Mouse (Mus musculus): ENCODE measurements around the gene Eno2. TPM values are rescaled to one million over a fixed set of nuclear protein-coding genes. Genes with fewer than 3 reads are reported as not detected.

Eno2 gene
- polyA plus RNA-seq, 1 experiment from 2014 or later, result 9.4 TPM

- WGBS, result under 1% methylated on average over 76 of the region's 76 CpGs
- Histone ChIP-seq H3K27me3 (no peaks in the 10 kb centered on the region), H3K4me3 (peak within 1 kb of the TSS; percentile 96), H3K9me3 (no peaks in the 10 kb centered on the region), H3K4me1 (peaks cover 32% of the 10 kb centered on the region), H3K4me2 (replicated peaks) (peak within 1 kb of the TSS; percentile 97), H3K36me3 (peaks cover 48% of the 10 kb centered on the region), H3K9ac (replicated peaks) (peak within 1 kb of the TSS; percentile 94), H3K27ac (replicated peaks) (peak within 1 kb of the TSS; percentile 80)
- ATAC-seq (ENCODE audit: low FRiP score, low read depth), result peak; percentile 96
Measured at GRCm38 (mm10) chr6:124711824-124712782, 57.4 kb downstream of the Eno2 start, which contains the start of the genes Emg1 and Phb2. Gene Emg1 (minus strand): TSS chr6:124712178. Gene Phb2 (plus strand): TSS chr6:124712336.

MicroRNAs encoded within 50 kb of the gene (microRNA counts, 519-probe panel; counts per million panel counts)
- microRNA mmu-miR-141 (not detected), microRNA mmu-miR-200c (not detected)

Small RNAs within 50 kb of the gene (microRNA-seq; reads per million reads assigned to microRNA genes)
- gene Mir141, result 26.9 reads per million, percentile 37 among the genes with 10 or more reads in this experiment
- gene Mir200c, result 174 reads per million, percentile 60 among the genes with 10 or more reads in this experiment

Other genes with a start within 250 kb of the Eno2 start
- 0.43 and 0.80 TPM in 2 replicates for gene C1s1, start 227.3 kb downstream of the Eno2 start, polyA plus RNA-seq (2016; fragmentation: Nextera tagmentation; extraction: Ambion mirVana)
- gene C1rb, start 199.4 kb downstream of the Eno2 start, polyA plus RNA-seq (2016; fragmentation: Nextera tagmentation; extraction: Ambion mirVana), result not detected in 2 replicates
- 0.21 TPM in 1 of 2 replicates, not detected in the other for gene C1s2, start 133.6 kb downstream of the Eno2 start, polyA plus RNA-seq (2016; fragmentation: Nextera tagmentation; extraction: Ambion mirVana)
- 37.5 and 37.9 TPM in 2 replicates for gene Lpcat3, start 106.6 kb downstream of the Eno2 start, polyA plus RNA-seq (2016; fragmentation: Nextera tagmentation; extraction: Ambion mirVana)
- 161 and 170 TPM in 2 replicates for gene Emg1, start 57.5 kb downstream of the Eno2 start, polyA plus RNA-seq (2016; fragmentation: Nextera tagmentation; extraction: Ambion mirVana)
- gene Phb2, start 57.3 kb downstream of the Eno2 start, polyA plus RNA-seq (2016; fragmentation: Nextera tagmentation; extraction: Ambion mirVana), result 308 and 315 TPM in 2 replicates
- 5.2 and 5.6 TPM in 2 replicates for gene Ptpn6, start 31.0 kb downstream of the Eno2 start, polyA plus RNA-seq (2016; fragmentation: Nextera tagmentation; extraction: Ambion mirVana)
- gene Grcc10, start 28.3 kb downstream of the Eno2 start, polyA plus RNA-seq (2016; fragmentation: Nextera tagmentation; extraction: Ambion mirVana), result 523 and 554 TPM in 2 replicates
- gene Gm45234, start 13.7 kb downstream of the Eno2 start, polyA plus RNA-seq (2016; fragmentation: Nextera tagmentation; extraction: Ambion mirVana), result not detected in 2 replicates
- gene Atn1, start 13.1 kb downstream of the Eno2 start, polyA plus RNA-seq (2016; fragmentation: Nextera tagmentation; extraction: Ambion mirVana), result 15.6 and 18.0 TPM in 2 replicates
- gene Lrrc23, start 10.1 kb upstream of the Eno2 start, polyA plus RNA-seq (2016; fragmentation: Nextera tagmentation; extraction: Ambion mirVana), result 2.3 and 4.6 TPM in 2 replicates
- 8.1 and 8.6 TPM in 2 replicates for gene Spsb2, start 39.0 kb upstream of the Eno2 start, polyA plus RNA-seq (2016; fragmentation: Nextera tagmentation; extraction: Ambion mirVana)
- 423 and 428 TPM in 2 replicates for gene Tpi1, start 44.6 kb upstream of the Eno2 start, polyA plus RNA-seq (2016; fragmentation: Nextera tagmentation; extraction: Ambion mirVana)
- 213 and 214 TPM in 2 replicates for gene Usp5, start 59.8 kb upstream of the Eno2 start, polyA plus RNA-seq (2016; fragmentation: Nextera tagmentation; extraction: Ambion mirVana)
- 168 and 169 TPM in 2 replicates for gene Cdca3, start 59.9 kb upstream of the Eno2 start, polyA plus RNA-seq (2016; fragmentation: Nextera tagmentation; extraction: Ambion mirVana)
- 5.5 TPM in 2 replicates for gene Gnb3, start 70.6 kb upstream of the Eno2 start, polyA plus RNA-seq (2016; fragmentation: Nextera tagmentation; extraction: Ambion mirVana)
- gene P3h3, start 88.1 kb upstream of the Eno2 start, polyA plus RNA-seq (2016; fragmentation: Nextera tagmentation; extraction: Ambion mirVana), result 21.4 and 25.6 TPM in 2 replicates
- 11.8 and 11.9 TPM in 2 replicates for gene Gpr162, start 94.3 kb upstream of the Eno2 start, polyA plus RNA-seq (2016; fragmentation: Nextera tagmentation; extraction: Ambion mirVana)
- gene Cd4, start 118.5 kb upstream of the Eno2 start, polyA plus RNA-seq (2016; fragmentation: Nextera tagmentation; extraction: Ambion mirVana), result 0.20 TPM in 1 of 2 replicates, not detected in the other
- 1.9 and 3.1 TPM in 2 replicates for gene Lag3, start 142.0 kb upstream of the Eno2 start, polyA plus RNA-seq (2016; fragmentation: Nextera tagmentation; extraction: Ambion mirVana)
- 525 and 672 TPM in 2 replicates for gene Ptms, start 150.4 kb upstream of the Eno2 start, polyA plus RNA-seq (2016; fragmentation: Nextera tagmentation; extraction: Ambion mirVana)
- gene Mlf2, start 161.7 kb upstream of the Eno2 start, polyA plus RNA-seq (2016; fragmentation: Nextera tagmentation; extraction: Ambion mirVana), result 452 and 459 TPM in 2 replicates
- gene Cops7a, start 195.9 kb upstream of the Eno2 start, polyA plus RNA-seq (2016; fragmentation: Nextera tagmentation; extraction: Ambion mirVana), result 100 and 105 TPM in 2 replicates
- 6.7 and 7.7 TPM in 2 replicates for gene Pianp, start 227.0 kb upstream of the Eno2 start, polyA plus RNA-seq (2016; fragmentation: Nextera tagmentation; extraction: Ambion mirVana)
- gene Zfp384, start 239.5 kb upstream of the Eno2 start, polyA plus RNA-seq (2016; fragmentation: Nextera tagmentation; extraction: Ambion mirVana), result 18.0 and 20.6 TPM in 2 replicates

Data from midbrain, embryonic 12.5 days (tissue).